Mouse (Mus musculus) layer of hippocampus, adult 9-10 months (tissue): ENCODE results near the gene Med13.

Experiments used
- DNase-seq: peaks from one replicate; pipeline ENCODE4 v3.0.0; 2022; ENCODE audit warnings: low spot score

Gene Med13

GRCm38 (mm10) chr11:86356854-86357788 is at the start of gene Med13:
TSS of gene Med13 (minus strand) at chr11:86357602.
- no peak for DNase-seq

GRCm38 (mm10) chr11:86404590-86404989 is 47.2 kb upstream of the Med13 start:
- no peak for DNase-seq

GRCm38 (mm10) chr11:86403845-86404244 is 46.4 kb upstream of the Med13 start:
- DNase-seq: no peak

GRCm38 (mm10) chr11:86399241-86400107 is 42.1 kb upstream of the Med13 start:
- DNase-seq: no peak

GRCm38 (mm10) chr11:86396950-86397594 is 39.7 kb upstream of the Med13 start:
- DNase-seq: no peak

GRCm38 (mm10) chr11:86396518-86396917 is 39.1 kb upstream of the Med13 start:
- no peak for DNase-seq

- no peak for DNase-seq
Measured at GRCm38 (mm10) chr11:86395513-86396125, 38.2 kb upstream of the Med13 start.

- no peak for DNase-seq
Measured at GRCm38 (mm10) chr11:86395100-86395499, 37.7 kb upstream of the Med13 start.

- DNase-seq: no peak
Measured at GRCm38 (mm10) chr11:86391687-86392086, 34.3 kb upstream of the Med13 start.

GRCm38 (mm10) chr11:86390308-86390707 is 32.9 kb upstream of the Med13 start:
- no peak for DNase-seq

GRCm38 (mm10) chr11:86389506-86389905 is 32.1 kb upstream of the Med13 start:
- DNase-seq: no peak

- DNase-seq: no peak
Measured at GRCm38 (mm10) chr11:86388821-86389480, 31.5 kb upstream of the Med13 start.

- DNase-seq: no peak
Measured at GRCm38 (mm10) chr11:86387121-86387893, 29.9 kb upstream of the Med13 start.

- no peak for DNase-seq
Measured at GRCm38 (mm10) chr11:86386576-86386975, 29.2 kb upstream of the Med13 start.

- DNase-seq: no peak
Measured at GRCm38 (mm10) chr11:86385710-86386282, 28.4 kb upstream of the Med13 start.

- DNase-seq: no peak
Measured at GRCm38 (mm10) chr11:86384141-86384540, 26.7 kb upstream of the Med13 start.

GRCm38 (mm10) chr11:86382520-86383157 is 25.2 kb upstream of the Med13 start:
- no peak for DNase-seq

GRCm38 (mm10) chr11:86381478-86382091 is 24.2 kb upstream of the Med13 start:
- DNase-seq: no peak
